Mouse (Mus musculus) ES-Bruce4 (cell line): ENCODE data around the gene Zfp362. TPM values are rescaled to one million over a fixed set of nuclear protein-coding genes. Genes with fewer than 3 reads are reported as not detected.
A peak's percentile ranks its signal among the peaks of the same experiment; 100 is the strongest.

ENCODE experiments used
- H3K27ac ChIP-seq: 2 replicates; pipeline ENCODE4 v1.5.1; 2012; ENCODE audit warnings: low read length, inconsistent platforms; ENCODE audit not compliant: insufficient read depth
- H3K27me3 ChIP-seq: 2 replicates; pipeline ENCODE4 v1.6.1; 2012; ENCODE audit warnings: mild to moderate bottlenecking, low read length, inconsistent platforms; ENCODE audit not compliant: control insufficient read depth, poor library complexity, insufficient read depth, severe bottlenecking
- H3K36me3 ChIP-seq: 2 replicates; pipeline ENCODE4 v1.6.1; 2012; ENCODE audit warnings: inconsistent platforms, mild to moderate bottlenecking, low read length, moderate library complexity; ENCODE audit not compliant: control insufficient read depth, poor library complexity, insufficient read depth, severe bottlenecking
- H3K4me1 ChIP-seq: one replicate; pipeline ENCODE4 v1.8.1; 2011; ENCODE audit warnings: low read length; ENCODE audit not compliant: control insufficient read depth, insufficient read depth
- H3K4me3 ChIP-seq: 2 replicates; pipeline ENCODE4 v1.5.1; 2011; ENCODE audit warnings: low read depth, mild to moderate bottlenecking, low read length
- H3K9ac ChIP-seq: 2 replicates; pipeline ENCODE4 v1.6.1; 2012; ENCODE audit warnings: low read depth, mild to moderate bottlenecking, inconsistent platforms; ENCODE audit not compliant: poor library complexity, severe bottlenecking
- H3K9me3 ChIP-seq: replicated peaks from 2 replicates; pipeline ENCODE4 v1.6.1; 2012; ENCODE audit warnings: mild to moderate bottlenecking, low read length, inconsistent platforms; ENCODE audit not compliant: control insufficient read depth, poor library complexity, insufficient read depth, severe bottlenecking
- CTCF ChIP-seq: IDR thresholded peaks from one replicate; pipeline ENCODE4 v1.8.1; 2011; ENCODE audit warnings: low read depth, low read length
- EP300 ChIP-seq: IDR thresholded peaks from 2 replicates; pipeline ENCODE4 v1.6.1; 2011; ENCODE audit warnings: low read depth, low read length; ENCODE audit not compliant: insufficient read depth
- POLR2A ChIP-seq: IDR thresholded peaks from one replicate; pipeline ENCODE4 v1.8.1; 2011; ENCODE audit warnings: low read length; ENCODE audit not compliant: insufficient read depth
- polyA plus RNA-seq: library from polyadenylated mRNA; stranded (reverse); fragments of >200 nt; gene quantifications from 2 replicates; pipeline ENCODE4 v1.2.4, GENCODE M21; 2011; ENCODE audit warnings: low read depth; ENCODE audit not compliant: missing spikeins, insufficient read depth, insufficient read length

Gene Zfp362
- polyA plus RNA-seq, 1 experiment, result 11.6 TPM

GRCm38 (mm10) chr4:128730271-128730670 is 75.6 kb downstream of the Zfp362 start:
- H3K9me3 ChIP-seq, result no peaks in the 10 kb centered on the region
- H3K4me3 ChIP-seq, result no peak overlapping the region
- H3K27ac ChIP-seq, result no peak overlapping the region
- peaks cover 3% of the 10 kb centered on the region for H3K4me1 ChIP-seq
- no peaks in the 10 kb centered on the region for H3K27me3 ChIP-seq
- no peak overlapping the region for H3K9ac ChIP-seq
- TF ChIP-seq EP300 (no peak), POLR2A (no peak), CTCF (no peak)
- H3K36me3 ChIP-seq, result no peaks in the 10 kb centered on the region

GRCm38 (mm10) chr4:128729709-128730037 is 76.2 kb downstream of the Zfp362 start:
- peaks cover 3% of the 10 kb centered on the region for H3K4me1 ChIP-seq
- H3K9ac ChIP-seq, result no peak overlapping the region
- no peak overlapping the region for H3K27ac ChIP-seq
- TF ChIP-seq POLR2A, result no peak
- no peak for TF ChIP-seq CTCF
- TF ChIP-seq EP300, result no peak
- H3K9me3 ChIP-seq, result no peaks in the 10 kb centered on the region
- H3K27me3 ChIP-seq, result no peaks in the 10 kb centered on the region
- H3K4me3 ChIP-seq, result no peak overlapping the region
- no peaks in the 10 kb centered on the region for H3K36me3 ChIP-seq

GRCm38 (mm10) chr4:128729033-128729708 is 76.7 kb downstream of the Zfp362 start:
- H3K27ac ChIP-seq, result no peak overlapping the region
- H3K9me3 ChIP-seq, result no peaks in the 10 kb centered on the region
- peaks cover 3% of the 10 kb centered on the region for H3K4me1 ChIP-seq
- H3K27me3 ChIP-seq, result no peaks in the 10 kb centered on the region
- H3K36me3 ChIP-seq, result no peaks in the 10 kb centered on the region
- H3K9ac ChIP-seq, result no peak overlapping the region
- no peak overlapping the region for H3K4me3 ChIP-seq
- TF ChIP-seq POLR2A, result no peak
- no peak for TF ChIP-seq CTCF
- no peak for TF ChIP-seq EP300

- Histone ChIP-seq H3K4me1 (no peaks in the 10 kb centered on the region), H3K27me3 (no peaks in the 10 kb centered on the region), H3K36me3 (no peaks in the 10 kb centered on the region), H3K4me3 (peak overlapping the region; percentile 79), H3K27ac (no peak overlapping the region), H3K9me3 (no peaks in the 10 kb centered on the region), H3K9ac (peak overlapping the region; percentile 94)
- TF ChIP-seq EP300 (no peak), CTCF (no peak), POLR2A (no peak)
These were observed 77.4 kb downstream of the Zfp362 start for GRCm38 (mm10) chr4:128728431-128728851.

GRCm38 (mm10) chr4:128727721-128728430 is 78.0 kb downstream of the Zfp362 start:
- TF ChIP-seq POLR2A, result no peak
- TF ChIP-seq EP300, result no peak
- no peak for TF ChIP-seq CTCF

More at GRCm38 (mm10) chr4:128727721-128728430, 78.0 kb downstream of the Zfp362 start:
- H3K27ac ChIP-seq, result no peak overlapping the region
- H3K36me3 ChIP-seq, result no peaks in the 10 kb centered on the region
- H3K27me3 ChIP-seq, result no peaks in the 10 kb centered on the region
- peak overlapping the region; percentile 79 for H3K4me3 ChIP-seq
- no peaks in the 10 kb centered on the region for H3K9me3 ChIP-seq
- no peaks in the 10 kb centered on the region for H3K4me1 ChIP-seq
- peak overlapping the region; percentile 94 for H3K9ac ChIP-seq
